Mouse (Mus musculus) heart, postnatal 0 days (tissue): ENCODE results near the gene Gcnt3.

Source experiments
- CTCF ChIP-seq: IDR thresholded peaks from 2 replicates; pipeline ENCODE4 v1.5.1; 2016; ENCODE audit warnings: antibody characterized with exemption, control low read depth, low read depth
- EP300 ChIP-seq: IDR thresholded peaks from 2 replicates; pipeline ENCODE4 v1.6.1; 2016; ENCODE audit warnings: antibody characterized with exemption, low read depth

DNA sequence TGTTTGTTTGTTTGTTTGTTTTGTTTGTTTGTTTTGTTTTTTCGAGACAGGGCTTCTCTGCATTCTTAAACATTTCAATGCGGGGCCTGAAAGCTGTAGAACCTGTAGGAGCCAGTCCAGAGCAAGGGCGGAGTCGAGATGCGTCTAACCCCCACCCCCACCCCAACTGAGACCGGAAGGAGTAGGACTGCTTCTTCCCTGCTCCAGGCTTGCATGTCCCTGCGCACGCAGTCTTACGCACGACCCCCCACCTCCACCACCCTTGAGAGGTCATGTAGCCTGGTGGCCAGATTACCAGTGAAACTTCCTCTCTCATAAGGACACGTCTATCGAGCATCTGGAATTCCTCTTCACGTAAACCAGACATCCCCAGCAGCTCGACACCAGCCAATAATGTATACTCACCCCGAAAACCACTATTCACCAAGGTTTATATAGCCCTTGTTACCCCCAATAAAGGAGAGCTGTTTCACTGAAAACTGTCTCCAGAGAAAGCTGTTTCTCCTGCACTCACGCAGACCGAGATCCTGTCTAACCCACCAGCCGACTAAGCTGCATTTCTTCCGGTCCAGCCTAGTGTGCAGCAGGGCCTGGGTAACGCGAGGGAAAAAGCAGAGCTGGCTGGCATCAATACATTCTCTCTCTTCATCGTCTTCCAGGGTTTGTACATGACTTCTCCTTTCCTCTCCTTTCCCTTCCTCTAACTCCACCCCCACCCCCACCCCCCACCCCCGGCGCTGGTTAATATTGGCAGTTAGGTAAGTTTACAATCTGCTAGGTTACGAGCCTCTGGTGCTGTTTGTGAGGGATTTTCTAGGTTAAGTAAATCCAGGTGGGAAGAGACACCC lies 44.7 kb upstream of the Gcnt3 start:
- no peak for TF ChIP-seq CTCF
- TF ChIP-seq EP300: no peak
